Mouse (Mus musculus) midbrain, postnatal 0 days (tissue): Measurements from ENCODE around the gene Gpi1. TPM values are rescaled to one million over a fixed set of nuclear protein-coding genes. Genes with fewer than 3 reads are reported as not detected.

Experiments
- ATAC-seq: fragments of 200-750 bp; cut with Nextera tagmentation; 2 replicates; pipeline ENCODE4 v1.8.0; 2017; ENCODE audit warnings: moderate number of reproducible peaks, mild to moderate bottlenecking, moderate TSS enrichment, moderate library complexity; ENCODE audit not compliant: low FRiP score
- DNase-seq: peaks from one replicate; pipeline ENCODE4 v3.0.0-alpha.2; 2015; ENCODE audit warnings: low spot score
- H3K27ac ChIP-seq: fragments of 300-500 bp; sonication (generic); 2 replicates; pipeline ENCODE4 v1.5.1; 2014; ENCODE audit warnings: low read depth, mild to moderate bottlenecking, low read length, mixed read lengths
- H3K27me3 ChIP-seq: fragments of 300-500 bp; sonication (generic); 2 replicates; pipeline ENCODE4 v1.6.1; 2014; ENCODE audit warnings: low read length, control low read depth, mixed read lengths; ENCODE audit not compliant: insufficient read depth
- H3K36me3 ChIP-seq: fragments of 300-500 bp; sonication (generic); 2 replicates; pipeline ENCODE4 v1.6.1; 2014; ENCODE audit warnings: low read length, control low read depth, mixed read lengths; ENCODE audit not compliant: insufficient read depth
- H3K4me1 ChIP-seq: fragments of 300-500 bp; sonication (generic); 2 replicates; pipeline ENCODE4 v1.6.1; 2014; ENCODE audit warnings: mild to moderate bottlenecking, control low read depth, antibody characterized with exemption, low read length, mixed read lengths; ENCODE audit not compliant: insufficient read depth
- H3K4me2 ChIP-seq: fragments of 300-500 bp; sonication (generic); 2 replicates; pipeline ENCODE4 v1.6.1; 2014; ENCODE audit warnings: low read depth, mild to moderate bottlenecking, low read length, mixed read lengths; ENCODE audit not compliant: poor library complexity, severe bottlenecking
- H3K4me3 ChIP-seq: fragments of 300-500 bp; sonication (generic); 2 replicates; pipeline ENCODE4 v1.5.1; 2014; ENCODE audit warnings: low read depth, mild to moderate bottlenecking, low read length, moderate library complexity
- H3K9ac ChIP-seq: fragments of 300-500 bp; sonication (generic); replicated peaks from 2 replicates; pipeline ENCODE4 v1.6.1; 2014; ENCODE audit warnings: mild to moderate bottlenecking, low read length, moderate library complexity, mixed read lengths; ENCODE audit not compliant: poor library complexity, severe bottlenecking
- H3K9me3 ChIP-seq: fragments of 300-500 bp; sonication (generic); 2 replicates; pipeline ENCODE4 v1.6.1; 2016; ENCODE audit warnings: low read length, control low read depth
- CTCF ChIP-seq: IDR thresholded peaks from 2 replicates; pipeline ENCODE4 v1.5.1; 2016; ENCODE audit warnings: antibody characterized with exemption, mild to moderate bottlenecking
- WGBS: fragments of 180-500 bp; shearing (Covaris S2); extraction: QIAGEN DNeasy Blood & Tissue Kit; methylation state at CpG from one replicate; pipeline ENCODE4 v1.1.7; 2014; 5-methylcytosine and 5-hydroxymethylcytosine counted together
- polyA plus RNA-seq: library from polyadenylated mRNA; unstranded; fragments of >200 nt; fragmentation: Nextera tagmentation; extraction: Ambion mirVana; gene quantifications from 2 replicates; pipeline ENCODE4 v1.2.1, GENCODE M21; 2015
- total RNA-seq: library from RNA; depleted of rRNA; stranded (reverse); fragments of >200 nt; gene quantifications from 2 replicates; pipeline ENCODE4 v1.2.3, GENCODE M21; 2014; rRNA removed

Gene Gpi1
- total and polyA plus RNA-seq, 2 experiments from 2014 or later, result 325 to 357 TPM

DNA sequence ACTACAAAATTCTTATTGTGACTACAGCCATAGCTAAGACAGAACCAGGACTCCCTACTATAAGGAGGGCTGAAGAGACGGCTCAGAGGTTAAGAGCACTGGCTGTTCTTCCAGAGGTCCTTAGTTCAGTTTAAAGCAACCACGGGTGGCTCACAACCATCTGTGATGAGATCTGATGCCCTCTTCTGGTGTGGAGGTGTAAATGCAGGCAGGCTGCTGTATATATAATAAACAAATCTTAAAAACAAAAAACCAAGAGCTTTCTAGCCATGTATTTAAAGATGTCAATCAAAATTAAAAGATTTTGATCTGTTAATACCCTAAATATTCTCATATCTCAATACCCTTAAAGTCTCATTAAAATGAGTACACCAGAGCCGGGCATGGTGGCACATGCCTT, 71.0 kb downstream of the Gpi1 start:
- DNase-seq, result no peak

GRCm38 (mm10) chr7:34157994-34158393, 72.1 kb downstream of the Gpi1 start:
- Histone ChIP-seq H3K4me3 (no peak overlapping the region), H3K4me2 (no peak overlapping the region), H3K27me3 (no peaks in the 10 kb centered on the region), H3K9me3 (no peaks in the 10 kb centered on the region), H3K27ac (no peak overlapping the region), H3K36me3 (peaks cover 69% of the 10 kb centered on the region), H3K9ac (no peak overlapping the region), H3K4me1 (no peaks in the 10 kb centered on the region)
- DNase-seq (no peak), ATAC-seq (no peak)
- no peak for TF ChIP-seq CTCF
- 96% methylated on average over 3 of the region's 3 CpGs for WGBS

More for the DNA sequence above, 71.0 kb downstream of the Gpi1 start:
- no peak overlapping the region for H3K4me2 ChIP-seq
- no peak for TF ChIP-seq CTCF
- H3K36me3 ChIP-seq, result peaks cover 73% of the 10 kb centered on the region
- H3K27ac ChIP-seq, result no peak overlapping the region
- WGBS, result 94% methylated on average over 3 of the region's 3 CpGs
- no peak overlapping the region for H3K4me3 ChIP-seq
- no peak for ATAC-seq
- H3K4me1 ChIP-seq, result no peaks in the 10 kb centered on the region
- H3K27me3 ChIP-seq, result no peaks in the 10 kb centered on the region
- no peaks in the 10 kb centered on the region for H3K9me3 ChIP-seq
- no peak overlapping the region for H3K9ac ChIP-seq

Other genes with a start within 250 kb of the Gpi1 start
- not detected in 2 replicates for gene Scgb2b27, start 216.4 kb downstream of the Gpi1 start, total RNA-seq
- not detected in 2 replicates for gene Scgb2b27, start 216.4 kb downstream of the Gpi1 start, polyA plus RNA-seq
- gene Scgb1b27, start 208.9 kb downstream of the Gpi1 start, total RNA-seq, result not detected in 2 replicates
- not detected in 2 replicates for gene Scgb1b27, start 208.9 kb downstream of the Gpi1 start, polyA plus RNA-seq
- gene Scgb1b30, start 134.9 kb downstream of the Gpi1 start, total RNA-seq, result not detected in 2 replicates
- gene Scgb1b30, start 134.9 kb downstream of the Gpi1 start, polyA plus RNA-seq, result not detected in 2 replicates
- 31.0 and 37.2 TPM in 2 replicates for gene Wtip, start 97.1 kb downstream of the Gpi1 start, total RNA-seq
- 2.1 and 2.5 TPM in 2 replicates for gene Wtip, start 97.1 kb downstream of the Gpi1 start, polyA plus RNA-seq
- gene Uba2, start 60.7 kb downstream of the Gpi1 start, total RNA-seq, result 142 and 145 TPM in 2 replicates
- 119 and 120 TPM in 2 replicates for gene Uba2, start 60.7 kb downstream of the Gpi1 start, polyA plus RNA-seq
- gene Pdcd2l, start 33.7 kb downstream of the Gpi1 start, total RNA-seq, result 35.0 and 39.7 TPM in 2 replicates
- gene Pdcd2l, start 33.7 kb downstream of the Gpi1 start, polyA plus RNA-seq, result 64.4 and 68.0 TPM in 2 replicates
- not detected in 2 replicates for gene Gm6096, start 20.7 kb upstream of the Gpi1 start, total RNA-seq
- not detected in 2 replicates for gene Gm6096, start 20.7 kb upstream of the Gpi1 start, polyA plus RNA-seq
- gene 4931406P16Rik, start 83.2 kb upstream of the Gpi1 start, total RNA-seq, result 76.2 and 78.3 TPM in 2 replicates
- 26.4 and 33.6 TPM in 2 replicates for gene 4931406P16Rik, start 83.2 kb upstream of the Gpi1 start, polyA plus RNA-seq
- gene Lsm14a, start 163.0 kb upstream of the Gpi1 start, total RNA-seq, result 41.8 and 50.4 TPM in 2 replicates
- gene Lsm14a, start 163.0 kb upstream of the Gpi1 start, polyA plus RNA-seq, result 35.6 and 39.0 TPM in 2 replicates